Mouse (Mus musculus) bone marrow, adult 2 months (tissue): ENCODE measurements around the gene Rbm20. TPM values are rescaled to one million over a fixed set of nuclear protein-coding genes. Genes with fewer than 3 reads are reported as not detected.

ENCODE experiments used
- H3K27ac ChIP-seq: fragments of 200-500 bp; 2 replicates; pipeline ENCODE4 v1.5.1; 2012; ENCODE audit warnings: low read depth, mild to moderate bottlenecking, control low read depth, inconsistent platforms, low read length; ENCODE audit not compliant: control insufficient read depth, poor library complexity, insufficient read depth
- H3K4me1 ChIP-seq: fragments of 200-500 bp; 2 replicates; pipeline ENCODE4 v1.6.1; 2011; ENCODE audit warnings: low read length; ENCODE audit not compliant: control insufficient read depth, insufficient read depth
- H3K4me3 ChIP-seq: fragments of 200-500 bp; replicated peaks from 2 replicates; pipeline ENCODE3; 2011; ENCODE audit warnings: mild to moderate bottlenecking, low read depth, low read length, control low read depth; ENCODE audit not compliant: control insufficient read depth
- CTCF ChIP-seq: fragments of 200-500 bp; IDR thresholded peaks from 2 replicates; pipeline ENCODE4 v1.5.1; 2011; ENCODE audit warnings: low read length, control low read depth; ENCODE audit not compliant: control insufficient read depth, insufficient read depth
- POLR2A ChIP-seq: fragments of 200-500 bp; IDR thresholded peaks from 2 replicates; pipeline ENCODE4 v1.6.1; 2011; ENCODE audit warnings: low read depth, mild to moderate bottlenecking, control low read depth, low read length, borderline replicate concordance; ENCODE audit not compliant: control insufficient read depth
- WGBS: fragments of 180-500 bp; shearing (Covaris S2); methylation state at CpG from one replicate; pipeline ENCODE4 v1.1.7; 2018; 5-methylcytosine and 5-hydroxymethylcytosine counted together
- polyA plus RNA-seq: library from polyadenylated mRNA; stranded (reverse); fragments of >200 nt; gene quantifications from 2 replicates; pipeline ENCODE4 v1.2.4, GENCODE M21; 2011; ENCODE audit warnings: low replicate concordance; ENCODE audit not compliant: missing spikeins, insufficient read depth, insufficient read length

Rbm20 gene
- polyA plus RNA-seq, 1 experiment: not detected

DNA sequence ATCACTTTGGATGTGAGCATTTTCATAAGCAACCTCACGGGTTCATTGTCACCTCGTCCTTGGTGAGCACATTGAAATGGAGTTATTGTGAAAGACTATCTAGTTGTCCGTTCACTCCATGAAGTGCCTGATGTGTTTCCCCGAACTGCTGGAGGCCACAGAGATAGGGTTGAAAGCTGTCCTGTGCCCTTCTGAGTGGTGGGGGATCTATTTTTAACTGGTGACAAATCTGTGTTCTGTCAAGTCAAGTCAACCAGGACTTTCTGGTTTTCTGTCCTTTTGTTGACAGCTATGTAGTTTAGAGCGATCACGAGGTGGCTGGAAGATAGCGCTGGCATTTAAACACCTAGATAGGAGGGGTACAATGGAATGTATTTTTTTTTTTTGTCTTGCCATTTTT is 39.4 kb downstream of the Rbm20 start:
- no peaks in the 10 kb centered on the region for H3K4me1 ChIP-seq
- no peak overlapping the region for H3K4me3 ChIP-seq
- H3K27ac ChIP-seq: no peak overlapping the region
- WGBS: 86% methylated on average over 7 of the region's 7 CpGs
- no peak for TF ChIP-seq CTCF
- TF ChIP-seq POLR2A: no peak

GRCm38 (mm10) chr19:53717364-53717763 is 40.3 kb downstream of the Rbm20 start:
- no peak overlapping the region for H3K27ac ChIP-seq
- no peak overlapping the region for H3K4me3 ChIP-seq
- no peaks in the 10 kb centered on the region for H3K4me1 ChIP-seq
- TF ChIP-seq CTCF: no peak
- TF ChIP-seq POLR2A: no peak
- 87% methylated on average over 9 of the region's 9 CpGs for WGBS

DNA sequence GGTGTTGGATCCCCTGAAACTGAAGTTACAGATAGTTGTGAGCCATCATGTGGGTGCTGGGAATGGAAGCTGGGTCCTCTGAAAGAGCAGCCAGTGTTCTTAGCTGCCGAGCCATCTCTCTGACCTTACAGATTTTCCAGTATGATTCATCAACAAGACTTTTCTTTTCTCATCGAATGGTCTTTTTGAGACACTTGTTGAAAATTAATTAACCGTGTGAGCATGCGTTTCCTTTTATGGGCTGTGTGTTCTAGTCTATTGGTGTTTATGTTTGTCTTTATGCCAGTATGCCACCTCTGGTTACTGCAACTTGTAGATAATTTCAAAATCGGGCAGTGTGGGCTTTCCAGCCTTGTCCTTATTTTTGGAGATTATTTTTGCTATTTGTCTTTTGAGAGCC is 45.1 kb downstream of the Rbm20 start:
- WGBS: 80% methylated on average over 5 of the region's 5 CpGs
- TF ChIP-seq POLR2A: no peak
- TF ChIP-seq CTCF: no peak
- no peaks in the 10 kb centered on the region for H3K4me1 ChIP-seq
- no peak overlapping the region for H3K4me3 ChIP-seq
- H3K27ac ChIP-seq: no peak overlapping the region

GRCm38 (mm10) chr19:53724053-53724452 is 46.9 kb downstream of the Rbm20 start:
- TF ChIP-seq POLR2A (no peak), CTCF (no peak)
- H3K27ac ChIP-seq: no peak overlapping the region
- no peak overlapping the region for H3K4me3 ChIP-seq
- H3K4me1 ChIP-seq: no peaks in the 10 kb centered on the region
- 75% methylated on average over 5 of the region's 5 CpGs for WGBS

DNA sequence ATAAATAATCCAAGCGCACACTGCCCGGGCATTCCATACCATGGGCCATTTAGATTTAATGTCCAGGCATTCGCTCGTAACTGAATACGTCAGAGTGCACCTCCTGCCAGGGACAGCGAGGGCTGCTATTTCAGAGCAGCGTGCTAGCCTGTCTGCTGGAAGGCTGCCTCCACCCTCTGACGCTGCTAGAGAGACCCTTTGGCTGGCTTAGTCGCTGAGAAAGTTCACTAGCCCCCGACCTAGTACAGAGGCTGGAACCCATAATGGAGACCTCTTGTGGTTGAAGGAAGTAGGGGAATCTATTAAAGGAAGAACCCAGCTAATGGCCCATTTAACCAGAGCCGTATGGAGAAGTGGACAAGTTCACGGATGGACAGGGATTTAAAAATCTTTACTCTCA is 49.2 kb downstream of the Rbm20 start:
- TF ChIP-seq POLR2A (no peak), CTCF (no peak)
- Histone ChIP-seq H3K4me1 (no peaks in the 10 kb centered on the region), H3K27ac (no peak overlapping the region), H3K4me3 (no peak overlapping the region)
- 61% methylated on average over 12 of the region's 12 CpGs for WGBS

- H3K4me3 ChIP-seq: no peak overlapping the region
- WGBS: 80% methylated on average over 11 of the region's 11 CpGs
- H3K4me1 ChIP-seq: no peaks in the 10 kb centered on the region; the same call in 1 of the 2 replicates
- TF ChIP-seq CTCF (no peak), POLR2A (no peak)
- H3K27ac ChIP-seq: no peak overlapping the region
Measured at GRCm38 (mm10) chr19:53726755-53727154, 49.6 kb downstream of the Rbm20 start.

DNA sequence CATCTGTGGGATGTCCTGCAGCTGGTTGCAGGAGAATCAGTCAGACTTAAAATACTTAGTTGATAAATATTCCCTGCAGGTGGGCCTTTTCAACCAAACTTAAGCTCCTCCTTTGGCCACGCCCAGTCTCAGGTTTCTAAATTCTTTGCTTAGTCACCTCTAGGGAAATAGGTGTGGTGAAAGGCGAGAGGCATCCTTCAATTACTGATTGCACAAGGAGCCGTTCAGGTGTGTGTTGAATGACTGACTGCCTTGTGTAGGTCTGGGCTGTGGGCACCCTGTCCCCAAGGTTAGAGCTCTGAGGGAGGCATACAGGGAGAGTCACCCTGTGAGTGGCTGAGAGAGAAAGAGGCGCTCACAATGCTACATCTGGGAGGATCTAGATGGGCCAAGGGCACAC is 50.2 kb downstream of the Rbm20 start:
- 54% methylated on average over 4 of the region's 4 CpGs for WGBS
- Histone ChIP-seq H3K4me3 (no peak overlapping the region), H3K27ac (no peak overlapping the region), H3K4me1 (no peaks in the 10 kb centered on the region; the same call in 1 of the 2 replicates)
- TF ChIP-seq POLR2A: no peak
- TF ChIP-seq CTCF: no peak

- Histone ChIP-seq H3K4me3 (no peak overlapping the region), H3K4me1 (no peaks in the 10 kb centered on the region; the same call in 1 of the 2 replicates), H3K27ac (no peak overlapping the region)
- WGBS: 77% methylated on average over 9 of the region's 9 CpGs
- TF ChIP-seq POLR2A (no peak), CTCF (no peak)
Measured at GRCm38 (mm10) chr19:53727886-53728669, 51.0 kb downstream of the Rbm20 start.
